Mouse (Mus musculus): ENCODE measurements at regions not wholly inside any gene's neighbourhood (a gene's known extent, or its start where the extent isn't known, plus 50 kb on each side); places are given as distances from the start of the nearest gene placed in this dataset.

GRCm38 (mm10) chr1:51600425-51600824 is 122.2 kb upstream of the Nabp1 start:
- ATAC-seq (no peak), DNase-seq (ENCODE audit: low spot score) (no peak)
- H3K9me3 ChIP-seq (replicated peaks; ENCODE audit: control insufficient read depth, low read length), result no peaks in the 10 kb centered on the region
- no peaks in the 10 kb centered on the region for H3K27me3 ChIP-seq (replicated peaks; ENCODE audit: control insufficient read depth, insufficient read depth, low read length)
- no peaks in the 10 kb centered on the region for H3K4me1 ChIP-seq (ENCODE audit: control insufficient read depth, insufficient read depth, low read length)
- H3K36me3 ChIP-seq (ENCODE audit: control insufficient read depth, insufficient read depth, low read length), result no peaks in the 10 kb centered on the region
- H3K9ac ChIP-seq (ENCODE audit: low read length), result no peak overlapping the region
- no peak overlapping the region for H3K4me3 ChIP-seq (ENCODE audit: low read depth, low read length)
- no peak overlapping the region for H3K27ac ChIP-seq (ENCODE audit: low read depth, low read length)
- 30% methylated on average over 7 of the region's 7 CpGs for WGBS
- H3K4me2 ChIP-seq (ENCODE audit: low read length), result no peak overlapping the region

GRCm38 (mm10) chr1:51596935-51597820 is 119.0 kb upstream of the Nabp1 start:
- ATAC-seq, result peak; percentile 93
- WGBS, result 56% methylated on average over 18 of the region's 18 CpGs
- no peaks in the 10 kb centered on the region for H3K36me3 ChIP-seq (ENCODE audit: control insufficient read depth, insufficient read depth, low read length)

GRCm38 (mm10) chr1:51594666-51595065 is 116.4 kb upstream of the Nabp1 start:
- DNase-seq (ENCODE audit: low spot score) (no peak), ATAC-seq (no peak)
- Histone ChIP-seq H3K9me3 (replicated peaks; ENCODE audit: control insufficient read depth, low read length) (no peaks in the 10 kb centered on the region), H3K27me3 (replicated peaks; ENCODE audit: control insufficient read depth, insufficient read depth, low read length) (no peaks in the 10 kb centered on the region), H3K27ac (ENCODE audit: low read depth, low read length) (no peak overlapping the region), H3K4me3 (ENCODE audit: low read depth, low read length) (no peak overlapping the region), H3K4me2 (ENCODE audit: low read length) (no peak overlapping the region), H3K9ac (ENCODE audit: low read length) (no peak overlapping the region), H3K4me1 (ENCODE audit: control insufficient read depth, insufficient read depth, low read length) (0 out of 2 replicates have a peak, but pooled peaks cover 3% of the 10 kb centered on the region), H3K36me3 (ENCODE audit: control insufficient read depth, insufficient read depth, low read length) (no peaks in the 10 kb centered on the region)
- WGBS, result 76% methylated on average over 4 of the region's 4 CpGs

More at GRCm38 (mm10) chr1:51596935-51597820, 119.0 kb upstream of the Nabp1 start:
- peak; percentile 91 for DNase-seq (ENCODE audit: low spot score)
- Histone ChIP-seq H3K9me3 (replicated peaks; ENCODE audit: control insufficient read depth, low read length) (no peaks in the 10 kb centered on the region), H3K4me2 (ENCODE audit: low read length) (no peak overlapping the region), H3K27me3 (replicated peaks; ENCODE audit: control insufficient read depth, insufficient read depth, low read length) (no peaks in the 10 kb centered on the region), H3K4me1 (ENCODE audit: control insufficient read depth, insufficient read depth, low read length) (no peaks in the 10 kb centered on the region), H3K4me3 (ENCODE audit: low read depth, low read length) (no peak overlapping the region), H3K27ac (ENCODE audit: low read depth, low read length) (no peak overlapping the region), H3K9ac (ENCODE audit: low read length) (no peak overlapping the region)

GRCm38 (mm10) chr1:51593621-51594441 is 115.6 kb upstream of the Nabp1 start:
- Histone ChIP-seq H3K36me3 (ENCODE audit: control insufficient read depth, insufficient read depth, low read length) (no peaks in the 10 kb centered on the region), H3K27ac (ENCODE audit: low read depth, low read length) (no peak overlapping the region), H3K4me1 (ENCODE audit: control insufficient read depth, insufficient read depth, low read length) (0 out of 2 replicates have a peak, but pooled peaks cover 3% of the 10 kb centered on the region), H3K27me3 (replicated peaks; ENCODE audit: control insufficient read depth, insufficient read depth, low read length) (no peaks in the 10 kb centered on the region), H3K9me3 (replicated peaks; ENCODE audit: control insufficient read depth, low read length) (no peaks in the 10 kb centered on the region), H3K4me2 (ENCODE audit: low read length) (no peak overlapping the region), H3K9ac (ENCODE audit: low read length) (no peak overlapping the region), H3K4me3 (ENCODE audit: low read depth, low read length) (no peak overlapping the region)
- no peak for ATAC-seq
- WGBS, result 79% methylated on average over 10 of the region's 10 CpGs
- DNase-seq (ENCODE audit: low spot score), result no peak

DNA sequence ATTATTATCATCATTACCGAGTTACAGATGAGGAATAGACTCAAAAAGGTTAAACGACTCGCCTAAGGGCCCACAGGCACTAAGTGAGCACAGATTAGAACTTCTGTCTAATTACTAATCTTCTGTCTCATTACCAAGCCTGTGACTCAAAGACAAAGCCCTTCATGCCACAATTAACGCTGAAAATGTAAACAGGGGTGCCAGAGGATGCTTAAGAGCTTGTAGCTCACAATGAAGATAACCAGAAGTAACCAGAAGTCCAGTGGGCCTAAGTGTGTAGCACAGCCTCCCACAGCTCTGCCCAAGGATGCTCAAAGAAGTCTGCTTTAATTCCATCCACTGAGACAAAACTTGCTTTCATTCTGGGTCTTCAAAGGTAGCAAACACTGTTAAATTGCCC is 113.7 kb upstream of the Nabp1 start:
- DNase-seq (ENCODE audit: low spot score), result no peak
- no peak overlapping the region for H3K4me3 ChIP-seq (ENCODE audit: low read depth, low read length)
- 20% methylated on average over 4 of the region's 4 CpGs for WGBS

DNA sequence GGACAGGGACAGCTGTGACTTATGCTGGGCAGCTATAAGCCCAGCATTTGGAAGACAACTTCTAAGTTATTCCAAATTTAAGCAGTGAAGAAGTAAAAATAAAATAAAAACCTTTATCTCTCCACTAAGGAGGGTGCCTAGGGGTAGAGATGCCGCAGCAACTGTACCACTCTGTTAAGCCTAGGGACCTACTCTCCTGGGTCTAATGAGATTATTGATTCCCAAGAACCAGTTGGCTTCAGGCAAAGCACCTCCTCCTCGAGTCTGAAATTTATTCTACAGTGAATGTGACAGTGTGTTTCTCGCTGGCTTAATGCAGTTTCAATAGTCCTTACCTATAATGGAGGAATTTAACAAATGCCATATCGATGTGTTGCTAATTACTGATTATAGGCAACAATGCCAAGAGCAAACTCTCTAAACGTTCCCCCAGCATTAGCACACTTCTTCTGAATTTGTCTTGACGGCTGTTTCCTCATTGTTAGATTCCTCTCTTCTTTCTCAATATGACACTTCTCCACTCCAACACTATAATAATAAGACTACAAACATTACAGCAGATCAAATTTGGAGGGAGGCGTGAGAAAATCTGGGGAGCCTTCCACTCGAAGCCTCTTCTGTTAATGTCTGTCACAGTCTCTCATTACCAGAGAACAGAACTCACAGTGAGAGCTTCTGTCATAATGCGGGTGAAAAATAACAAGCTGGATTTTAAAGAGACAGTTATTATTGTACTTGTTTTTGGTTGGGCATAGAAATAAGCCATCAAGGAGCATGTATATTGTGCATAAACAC is 112.6 kb upstream of the Nabp1 start:
- no peaks in the 10 kb centered on the region for H3K27me3 ChIP-seq (replicated peaks; ENCODE audit: control insufficient read depth, insufficient read depth, low read length)
- H3K9ac ChIP-seq (ENCODE audit: low read length), result no peak overlapping the region
- no peaks in the 10 kb centered on the region for H3K36me3 ChIP-seq (ENCODE audit: control insufficient read depth, insufficient read depth, low read length)
- no peaks in the 10 kb centered on the region for H3K9me3 ChIP-seq (replicated peaks; ENCODE audit: control insufficient read depth, low read length)
- H3K27ac ChIP-seq (ENCODE audit: low read depth, low read length), result no peak overlapping the region
- DNase-seq (ENCODE audit: low spot score) (no peak), ATAC-seq (0 out of 2 replicates have a peak, but pooled peaks have one; percentile 15)
- H3K4me2 ChIP-seq (ENCODE audit: low read length), result no peak overlapping the region
- H3K4me1 ChIP-seq (ENCODE audit: control insufficient read depth, insufficient read depth, low read length), result 0 out of 2 replicates have a peak, but pooled peaks cover 3% of the 10 kb centered on the region
- no peak overlapping the region for H3K4me3 ChIP-seq (ENCODE audit: low read depth, low read length)
- WGBS, result 33% methylated on average over 9 of the region's 9 CpGs

More for the DNA sequence above, 113.7 kb upstream of the Nabp1 start:
- no peak overlapping the region for H3K27ac ChIP-seq (ENCODE audit: low read depth, low read length)
- ATAC-seq, result no peak
- H3K27me3 ChIP-seq (replicated peaks; ENCODE audit: control insufficient read depth, insufficient read depth, low read length), result no peaks in the 10 kb centered on the region
- no peak overlapping the region for H3K4me2 ChIP-seq (ENCODE audit: low read length)
- no peak overlapping the region for H3K9ac ChIP-seq (ENCODE audit: low read length)
- H3K9me3 ChIP-seq (replicated peaks; ENCODE audit: control insufficient read depth, low read length), result no peaks in the 10 kb centered on the region
- H3K4me1 ChIP-seq (ENCODE audit: control insufficient read depth, insufficient read depth, low read length), result 0 out of 2 replicates have a peak, but pooled peaks cover 3% of the 10 kb centered on the region
- H3K36me3 ChIP-seq (ENCODE audit: control insufficient read depth, insufficient read depth, low read length), result no peaks in the 10 kb centered on the region

- no peak overlapping the region for H3K4me3 ChIP-seq (ENCODE audit: low read depth, low read length)
- ATAC-seq (no peak), DNase-seq (ENCODE audit: low spot score) (no peak)
- no peak overlapping the region for H3K9ac ChIP-seq (ENCODE audit: low read length)
- H3K9me3 ChIP-seq (replicated peaks; ENCODE audit: control insufficient read depth, low read length), result no peaks in the 10 kb centered on the region
- H3K4me2 ChIP-seq (ENCODE audit: low read length), result no peak overlapping the region
- H3K27me3 ChIP-seq (replicated peaks; ENCODE audit: control insufficient read depth, insufficient read depth, low read length), result no peaks in the 10 kb centered on the region
- no peaks in the 10 kb centered on the region for H3K36me3 ChIP-seq (ENCODE audit: control insufficient read depth, insufficient read depth, low read length)
- H3K27ac ChIP-seq (ENCODE audit: low read depth, low read length), result no peak overlapping the region
- no peaks in the 10 kb centered on the region for H3K4me1 ChIP-seq (ENCODE audit: control insufficient read depth, insufficient read depth, low read length)
- 71% methylated on average over 3 of the region's 3 CpGs for WGBS
These were observed 106.8 kb upstream of the Nabp1 start for GRCm38 (mm10) chr1:51584925-51585424.

DNA sequence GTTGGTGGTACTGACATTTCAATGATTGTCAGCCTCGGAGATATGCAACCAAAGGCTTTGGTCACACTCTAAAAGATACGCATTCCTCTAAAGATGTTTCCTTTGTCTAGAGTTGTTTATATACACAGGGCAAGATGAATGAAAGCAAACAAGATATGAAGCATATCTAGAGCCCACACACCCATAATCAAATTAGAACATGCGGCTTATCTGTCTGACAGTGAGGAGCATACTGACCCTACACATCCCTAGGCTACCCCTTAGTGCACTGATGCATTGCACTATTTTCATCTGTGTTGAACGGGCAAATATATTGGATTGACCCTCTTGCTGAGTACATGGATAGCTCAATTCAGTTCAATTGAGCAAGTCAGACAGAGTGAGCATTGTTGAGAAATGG is 105.6 kb upstream of the Nabp1 start:
- ATAC-seq, result no peak
- WGBS, result 91% methylated on average over 4 of the region's 4 CpGs

More for the DNA sequence above, 105.6 kb upstream of the Nabp1 start:
- Histone ChIP-seq H3K27me3 (replicated peaks; ENCODE audit: control insufficient read depth, insufficient read depth, low read length) (no peaks in the 10 kb centered on the region), H3K4me1 (ENCODE audit: control insufficient read depth, insufficient read depth, low read length) (no peaks in the 10 kb centered on the region), H3K27ac (ENCODE audit: low read depth, low read length) (no peak overlapping the region), H3K9me3 (replicated peaks; ENCODE audit: control insufficient read depth, low read length) (no peaks in the 10 kb centered on the region), H3K36me3 (ENCODE audit: control insufficient read depth, insufficient read depth, low read length) (no peaks in the 10 kb centered on the region), H3K4me3 (ENCODE audit: low read depth, low read length) (no peak overlapping the region), H3K9ac (ENCODE audit: low read length) (no peak overlapping the region), H3K4me2 (ENCODE audit: low read length) (no peak overlapping the region)
- DNase-seq (ENCODE audit: low spot score), result no peak

All from forebrain, embryonic 14.5 days (tissue).